Mouse (Mus musculus) c-Kit-negative CD71-positive TER-119-positive erythroid progenitor cells, embryonic 14.5 days (primary cell): ENCODE results near the gene Zfp13.
"Not testable (repeated sequence)": the region's sequence is repeated elsewhere in the genome, so short reads cannot be mapped to it uniquely, and the experiment has no call there.

Experiments
- DNase-seq: peaks from one replicate; pipeline ENCODE4 v3.0.0-alpha.2; 2013; ENCODE audit warnings: low read depth, low spot score

Zfp13 gene

GRCm38 (mm10) chr17:23550188-23550791, 49.0 kb downstream of the Zfp13 start:
- DNase-seq: peak; percentile 87

DNA sequence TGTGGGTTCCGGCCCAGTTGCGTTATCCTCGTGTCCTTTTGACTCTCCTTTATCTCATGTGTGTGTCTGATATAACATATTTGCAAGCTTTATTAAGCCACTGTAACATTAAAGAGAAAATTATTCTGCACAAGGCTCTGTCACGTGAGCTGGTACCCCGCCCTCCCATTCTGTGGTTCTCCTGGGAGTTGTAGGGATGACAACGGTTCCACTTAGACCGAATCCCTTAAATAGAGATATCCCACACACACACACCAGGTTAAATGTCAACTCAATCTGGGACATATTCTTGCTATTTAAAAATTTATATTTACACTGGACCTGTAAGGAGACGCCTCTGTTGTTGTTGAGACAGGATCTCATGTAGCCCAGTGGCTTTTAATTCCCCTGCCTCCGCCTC, 49.8 kb downstream of the Zfp13 start:
- no peak for DNase-seq

DNA sequence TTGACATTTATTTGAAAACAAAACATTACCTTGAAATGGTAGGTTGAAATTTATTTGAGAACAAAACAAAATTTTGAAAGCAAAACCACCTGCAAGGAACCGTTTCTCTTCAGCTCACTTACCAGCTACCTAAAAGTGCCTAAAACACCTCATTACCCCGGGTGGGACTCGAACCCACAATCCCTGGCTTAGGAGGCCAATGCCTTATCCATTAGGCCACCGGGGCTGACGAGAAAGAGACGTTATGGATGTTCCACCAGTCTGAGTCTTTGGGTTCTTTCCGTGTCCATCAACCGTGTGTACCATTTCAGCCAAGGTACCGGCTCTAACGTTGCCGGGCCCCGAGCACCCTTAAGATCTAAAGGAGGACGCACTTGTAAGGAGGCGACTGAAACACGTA, 50.7 kb downstream of the Zfp13 start:
- peak; percentile 80 for DNase-seq

DNA sequence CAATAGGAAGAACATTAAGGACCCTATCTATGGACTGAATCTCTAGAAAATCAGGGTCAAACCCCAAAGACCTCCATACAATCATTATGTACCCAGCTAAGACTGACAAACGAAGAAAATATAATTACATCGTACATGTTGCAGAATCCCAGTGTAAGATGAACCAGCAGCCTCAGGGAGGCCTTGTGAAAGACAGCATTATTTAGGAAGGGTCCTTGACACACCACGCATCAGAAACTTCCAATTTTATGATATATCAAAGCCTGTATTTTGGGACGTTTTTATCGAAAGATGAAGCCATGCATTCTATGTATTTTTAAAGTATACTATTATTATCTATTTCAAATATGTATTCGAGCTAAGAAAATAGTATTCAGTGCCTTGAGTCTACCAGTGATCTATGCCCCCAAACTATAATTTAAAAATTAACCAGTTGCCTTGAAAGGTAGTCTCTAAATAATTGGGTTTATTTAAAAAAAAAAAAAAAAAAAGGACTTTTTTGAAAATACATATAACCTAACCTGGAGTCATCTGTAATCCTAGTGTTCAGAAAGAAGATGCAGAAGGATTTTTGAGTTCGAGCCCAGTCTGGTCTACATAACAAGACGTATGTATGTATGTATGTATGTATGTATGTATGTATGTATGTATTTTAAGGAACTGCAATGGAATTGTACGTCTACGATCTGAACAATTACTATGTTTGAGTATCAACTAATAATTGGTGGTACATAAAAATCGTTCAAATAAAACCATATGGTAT, 51.4 kb downstream of the Zfp13 start:
- DNase-seq: no peak

DNA sequence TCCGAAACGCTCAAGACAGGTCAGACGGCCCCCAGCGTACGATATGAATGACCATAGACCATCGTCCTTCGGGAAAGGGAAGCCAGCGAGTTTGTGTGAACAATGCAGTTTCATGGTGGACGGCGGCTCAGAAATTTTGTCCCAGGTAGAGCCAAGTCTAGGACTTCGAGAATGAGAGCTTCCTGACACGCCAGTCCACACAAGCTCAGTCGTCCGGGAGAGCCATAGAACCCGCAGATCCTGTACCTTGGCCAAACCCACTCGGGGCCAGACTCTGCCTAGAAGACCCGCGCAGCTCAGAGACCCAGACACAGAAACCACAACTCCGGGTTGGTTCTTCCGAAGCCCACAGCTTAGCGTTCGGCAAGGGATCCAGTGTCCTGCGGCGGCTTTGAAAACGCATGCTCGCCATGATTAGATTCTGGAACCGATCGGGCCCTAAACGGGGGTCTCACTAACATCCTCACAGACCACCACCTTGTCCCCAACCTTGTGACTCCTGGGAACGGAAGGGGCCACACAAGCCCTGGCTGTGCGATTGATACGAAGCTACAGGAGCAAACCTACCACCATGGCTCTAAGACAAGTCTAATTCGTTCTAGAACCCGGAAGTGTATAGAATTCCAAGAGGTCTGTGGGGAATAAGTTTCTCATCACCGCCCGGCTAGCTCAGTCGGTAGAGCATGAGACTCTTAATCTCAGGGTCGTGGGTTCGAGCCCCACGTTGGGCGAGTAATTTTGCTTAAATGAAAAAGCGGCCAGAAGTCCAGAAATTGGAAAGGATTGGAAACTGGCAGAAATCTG, 52.4 kb downstream of the Zfp13 start:
- peak; percentile 82 for DNase-seq

DNA sequence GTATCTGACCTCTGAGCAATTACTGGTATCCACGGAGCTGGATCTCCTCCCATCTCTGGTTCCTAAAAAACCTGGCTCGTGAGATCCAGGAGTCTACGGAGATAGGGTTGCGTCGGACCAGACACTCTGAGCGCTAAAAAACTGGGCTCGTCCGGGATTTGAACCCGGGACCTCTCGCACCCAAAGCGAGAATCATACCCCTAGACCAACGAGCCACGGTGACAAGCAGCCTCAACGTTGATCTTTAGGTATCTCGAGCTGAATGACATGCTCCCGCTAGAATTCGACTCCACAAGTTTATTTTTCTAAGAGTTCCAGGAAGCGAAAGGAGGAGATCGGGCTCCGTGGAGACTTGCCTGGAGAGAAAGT, 53.0 kb downstream of the Zfp13 start:
- DNase-seq: peak; percentile 72

DNA sequence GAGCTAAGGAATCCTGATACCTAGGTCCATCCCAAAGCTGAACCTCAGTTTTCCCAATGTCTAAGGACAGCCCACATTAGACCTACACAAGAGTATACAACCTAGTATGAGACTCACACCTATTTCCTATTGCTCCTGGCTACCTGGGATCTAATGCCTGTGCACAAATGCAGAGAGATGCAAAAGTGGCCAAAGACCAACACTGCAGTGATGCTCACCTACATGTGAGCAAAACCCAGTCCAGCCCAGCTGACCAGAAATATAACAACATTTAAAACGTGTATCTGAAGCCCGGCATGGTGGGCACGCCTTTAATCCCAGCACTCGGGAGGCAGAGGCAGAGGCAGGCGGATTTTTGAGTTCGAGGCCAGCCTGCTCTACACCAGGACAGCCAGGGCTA, 53.4 kb downstream of the Zfp13 start:
- DNase-seq: no peak

GRCm38 (mm10) chr17:23544766-23545165, 54.5 kb downstream of the Zfp13 start:
- DNase-seq: no peak

DNA sequence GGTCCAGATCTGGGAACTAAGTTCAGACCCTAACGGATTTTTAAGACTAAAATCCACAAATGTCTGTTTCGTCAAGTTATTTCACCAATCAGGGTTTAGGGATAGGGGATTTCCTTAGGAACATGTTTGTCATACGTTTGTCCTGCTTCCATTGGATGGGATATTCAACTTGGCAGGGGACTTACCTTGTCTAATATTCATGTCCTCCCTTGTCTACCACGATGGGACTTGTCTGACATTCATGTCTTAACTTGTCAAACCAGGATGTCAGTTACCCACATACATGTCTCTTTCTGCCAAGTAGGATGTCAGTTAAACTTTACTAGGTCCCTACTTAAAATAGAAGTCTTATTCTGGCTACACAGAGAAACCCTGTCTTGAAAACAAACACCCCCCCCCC, 55.3 kb downstream of the Zfp13 start:
- DNase-seq: no peak

DNA sequence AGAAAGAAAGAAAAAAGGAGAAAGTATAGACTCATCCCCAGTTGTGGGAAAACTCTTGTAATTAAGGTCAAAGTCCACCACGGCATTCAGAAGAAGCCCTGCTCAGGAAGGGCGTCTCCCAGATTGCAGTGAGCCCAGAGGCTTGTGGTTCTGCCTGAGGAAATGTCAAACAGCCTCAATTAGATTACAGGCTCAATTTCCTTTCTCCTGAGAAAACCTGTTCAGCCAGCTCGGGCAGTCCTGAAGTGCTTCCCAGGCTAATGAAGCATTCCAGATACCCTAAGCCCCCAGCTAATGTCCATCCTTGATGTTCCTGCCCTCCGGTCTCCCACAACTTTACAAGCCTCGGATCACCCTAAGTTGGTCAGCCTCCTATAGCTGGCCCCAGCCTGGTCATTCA, 56.0 kb downstream of the Zfp13 start:
- no peak for DNase-seq

DNA sequence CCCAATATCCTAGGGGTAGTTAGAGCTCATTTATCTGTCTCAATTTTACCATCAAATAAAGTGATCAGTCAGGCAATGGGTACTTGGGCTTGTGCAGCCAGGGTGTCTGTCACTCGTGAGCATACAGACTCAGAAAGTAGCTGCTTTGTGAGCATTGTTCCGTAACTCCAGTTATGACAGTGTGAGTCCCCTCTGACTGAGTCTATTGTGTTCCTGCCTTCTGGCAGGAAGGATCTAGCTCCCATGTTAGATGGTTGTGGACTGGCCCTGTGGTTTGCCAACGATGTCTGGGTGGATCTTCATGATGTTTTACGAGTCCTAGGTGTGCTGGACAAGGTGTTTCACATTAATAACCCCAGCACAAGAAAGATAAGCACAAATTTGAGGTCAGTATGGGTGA, 56.5 kb downstream of the Zfp13 start:
- DNase-seq: no peak

- no peak for DNase-seq
Measured at GRCm38 (mm10) chr17:23542004-23542720, 57.1 kb downstream of the Zfp13 start.

GRCm38 (mm10) chr17:23540605-23541475, 58.4 kb downstream of the Zfp13 start:
- DNase-seq: no peak

DNA sequence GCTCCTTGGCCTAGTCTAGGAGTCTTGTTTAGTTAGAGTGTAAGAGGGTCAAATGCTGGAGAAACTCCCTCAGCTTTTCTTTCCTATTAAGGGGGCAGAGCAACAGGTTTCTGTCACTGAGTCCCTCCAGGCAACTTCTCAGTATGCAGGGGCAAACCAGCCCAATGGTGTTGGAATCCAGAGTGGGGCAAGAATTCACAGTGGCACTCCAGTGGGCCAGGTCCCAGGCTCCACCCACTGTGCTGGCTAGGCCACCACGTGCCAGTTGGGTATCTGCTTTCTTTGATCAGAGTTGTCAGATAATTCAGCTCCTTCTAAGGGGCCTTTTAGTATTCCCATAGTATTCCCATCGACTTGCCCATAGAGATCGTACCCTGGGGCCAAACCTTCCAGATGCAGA, 59.2 kb downstream of the Zfp13 start:
- DNase-seq: no peak

- no peak for DNase-seq
Measured at GRCm38 (mm10) chr17:23539608-23540007, 59.7 kb downstream of the Zfp13 start.

DNA sequence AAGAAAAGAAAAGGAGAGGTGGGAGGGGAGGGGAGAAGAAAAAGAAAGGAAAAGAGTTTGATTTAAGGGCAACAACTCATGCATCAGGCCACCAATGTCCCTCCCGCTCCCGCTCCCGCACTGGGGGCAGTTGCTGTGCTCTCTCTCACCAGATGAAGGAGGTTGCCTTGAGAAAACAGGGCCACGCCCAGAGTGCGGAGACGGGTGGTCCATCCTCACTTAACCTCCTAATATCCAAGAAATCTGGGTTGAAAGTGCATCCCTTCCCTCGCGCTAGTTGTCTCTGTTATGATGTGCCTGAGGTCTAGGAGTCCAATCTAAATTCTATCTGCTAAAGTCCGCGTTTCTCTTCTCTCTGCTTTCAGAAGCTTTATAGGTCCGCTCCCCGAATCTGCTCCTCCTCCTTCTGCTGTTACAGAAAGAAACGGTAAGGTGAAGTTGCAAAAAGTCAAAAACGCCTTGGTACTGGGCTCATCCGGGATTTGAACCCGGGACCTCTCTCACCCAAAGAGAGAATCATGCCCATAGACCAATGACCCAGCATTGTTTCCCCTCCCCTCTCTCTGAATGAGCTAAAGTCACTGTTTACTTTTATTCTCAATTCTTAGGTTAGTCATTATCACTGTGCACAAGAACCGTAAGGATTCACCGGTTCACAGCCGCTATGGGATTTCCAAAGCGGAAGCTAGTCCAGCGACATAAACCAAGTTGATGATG, 60.8 kb downstream of the Zfp13 start:
- no peak for DNase-seq

- no peak for DNase-seq
Measured at GRCm38 (mm10) chr17:23537554-23538255, 61.6 kb downstream of the Zfp13 start.

DNA sequence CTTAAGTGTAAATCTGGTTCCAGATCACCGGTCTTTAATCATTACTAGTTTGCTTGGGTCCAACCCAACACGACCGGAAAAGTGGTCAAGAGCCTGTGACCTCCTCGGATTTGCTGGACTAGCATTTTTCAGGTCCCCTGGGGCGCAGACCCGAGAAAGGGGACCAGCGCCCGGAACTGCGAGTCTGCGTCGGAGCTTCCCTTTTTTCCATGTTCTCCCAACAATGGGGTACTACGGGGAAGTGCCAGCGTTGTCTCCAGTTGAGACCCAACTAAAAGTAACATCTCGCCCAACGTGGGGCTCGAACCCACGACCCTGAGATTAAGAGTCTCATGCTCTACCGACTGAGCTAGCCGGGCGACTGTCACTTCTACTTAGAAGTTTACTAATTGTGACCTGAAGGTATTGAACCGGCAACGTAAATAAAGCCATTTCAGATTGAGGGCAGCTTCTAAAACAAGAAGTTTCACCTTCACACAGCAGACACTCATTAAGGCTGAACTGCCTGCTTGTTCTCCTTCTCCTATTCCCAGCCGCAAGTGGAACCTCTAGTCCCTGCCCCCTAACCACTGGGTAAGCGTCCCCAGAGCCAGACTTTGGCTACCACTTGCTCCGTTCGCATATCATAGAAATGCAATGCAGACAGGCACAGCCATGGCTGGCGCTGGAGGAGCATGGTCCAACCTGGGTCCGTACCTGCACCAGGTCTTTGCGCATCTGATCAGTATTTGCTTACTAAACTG, 64.1 kb downstream of the Zfp13 start:
- DNase-seq: not testable (repeated sequence)
